Mouse (Mus musculus): Measurements from ENCODE around the gene Ttll1. TPM values are rescaled to one million over a fixed set of nuclear protein-coding genes. Genes with fewer than 3 reads are reported as not detected.

Gene Ttll1
- polyA plus RNA-seq, 1 experiment from 2014 or later, result 6.0 TPM

GRCm38 (mm10) chr15:83473832-83474465 lies 36.7 kb downstream of the Ttll1 start:
- Histone ChIP-seq H3K4me2 (replicated peaks; ENCODE audit: low read depth) (peak overlapping the region; percentile 42), H3K9ac (ENCODE audit: low read depth, low read length) (no peak overlapping the region)

GRCm38 (mm10) chr15:83473251-83473650 lies 37.4 kb downstream of the Ttll1 start:
- Histone ChIP-seq H3K9ac (ENCODE audit: low read depth, low read length) (no peak overlapping the region), H3K4me3 (ENCODE audit: low read depth, low read length) (no peak overlapping the region), H3K4me2 (replicated peaks; ENCODE audit: low read depth) (no peak overlapping the region), H3K27me3 (replicated peaks; ENCODE audit: control insufficient read depth, insufficient read depth, low read length) (no peaks in the 10 kb centered on the region), H3K27ac (ENCODE audit: low read depth, low read length) (no peak overlapping the region), H3K36me3 (ENCODE audit: control insufficient read depth, insufficient read depth) (no peaks in the 10 kb centered on the region), H3K9me3 (ENCODE audit: control insufficient read depth) (no peaks in the 10 kb centered on the region), H3K4me1 (replicated peaks; ENCODE audit: control insufficient read depth, insufficient read depth, low read length) (no peaks in the 10 kb centered on the region)
- ATAC-seq, result no peak
- TF ChIP-seq CTCF (IDR thresholded peaks at IDR 0.05; ENCODE audit: low read depth), result no peak
- WGBS, result 93% methylated on average over 1 of the region's 1 CpGs

More at GRCm38 (mm10) chr15:83473832-83474465, 36.7 kb downstream of the Ttll1 start:
- Histone ChIP-seq H3K36me3 (ENCODE audit: control insufficient read depth, insufficient read depth) (no peaks in the 10 kb centered on the region), H3K27ac (ENCODE audit: low read depth, low read length) (peak overlapping the region; percentile 57), H3K9me3 (ENCODE audit: control insufficient read depth) (no peaks in the 10 kb centered on the region), H3K27me3 (replicated peaks; ENCODE audit: control insufficient read depth, insufficient read depth, low read length) (no peaks in the 10 kb centered on the region), H3K4me3 (ENCODE audit: low read depth, low read length) (no peak overlapping the region), H3K4me1 (replicated peaks; ENCODE audit: control insufficient read depth, insufficient read depth, low read length) (no peaks in the 10 kb centered on the region)
- TF ChIP-seq CTCF (IDR thresholded peaks at IDR 0.05; ENCODE audit: low read depth), result no peak
- 41% methylated on average over 10 of the region's 10 CpGs for WGBS
- ATAC-seq, result peak; percentile 96

DNA sequence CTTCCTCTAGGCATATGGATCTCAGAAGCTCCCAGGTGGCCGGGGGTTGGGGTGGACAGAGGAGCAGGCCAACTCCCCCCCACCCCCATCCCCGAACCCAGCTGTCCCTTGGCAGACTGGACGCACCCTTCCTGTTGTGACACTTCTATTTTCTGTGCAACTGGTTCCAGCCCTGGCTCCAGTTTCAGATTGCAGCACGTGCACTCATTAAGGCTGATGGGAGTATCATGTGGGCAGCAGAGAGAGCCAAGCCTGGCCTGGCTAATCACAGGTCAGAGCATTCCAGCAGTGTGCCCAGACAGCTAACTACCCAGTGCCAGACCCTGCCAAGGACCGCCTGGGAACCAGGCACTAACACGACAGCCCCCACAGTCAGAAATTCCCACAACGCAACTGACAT lies 39.2 kb downstream of the Ttll1 start:
- H3K36me3 ChIP-seq (ENCODE audit: control insufficient read depth, insufficient read depth), result no peaks in the 10 kb centered on the region
- TF ChIP-seq CTCF (IDR thresholded peaks at IDR 0.05; ENCODE audit: low read depth), result no peak
- H3K27ac ChIP-seq (ENCODE audit: low read depth, low read length), result no peak overlapping the region
- ATAC-seq, result no peak
- no peak overlapping the region for H3K4me2 ChIP-seq (replicated peaks; ENCODE audit: low read depth)
- no peak overlapping the region for H3K4me3 ChIP-seq (ENCODE audit: low read depth, low read length)
- no peak overlapping the region for H3K9ac ChIP-seq (ENCODE audit: low read depth, low read length)
- 74% methylated on average over 7 of the region's 7 CpGs for WGBS
- no peaks in the 10 kb centered on the region for H3K27me3 ChIP-seq (replicated peaks; ENCODE audit: control insufficient read depth, insufficient read depth, low read length)
- no peaks in the 10 kb centered on the region for H3K9me3 ChIP-seq (ENCODE audit: control insufficient read depth)
- H3K4me1 ChIP-seq (replicated peaks; ENCODE audit: control insufficient read depth, insufficient read depth, low read length), result no peaks in the 10 kb centered on the region

DNA sequence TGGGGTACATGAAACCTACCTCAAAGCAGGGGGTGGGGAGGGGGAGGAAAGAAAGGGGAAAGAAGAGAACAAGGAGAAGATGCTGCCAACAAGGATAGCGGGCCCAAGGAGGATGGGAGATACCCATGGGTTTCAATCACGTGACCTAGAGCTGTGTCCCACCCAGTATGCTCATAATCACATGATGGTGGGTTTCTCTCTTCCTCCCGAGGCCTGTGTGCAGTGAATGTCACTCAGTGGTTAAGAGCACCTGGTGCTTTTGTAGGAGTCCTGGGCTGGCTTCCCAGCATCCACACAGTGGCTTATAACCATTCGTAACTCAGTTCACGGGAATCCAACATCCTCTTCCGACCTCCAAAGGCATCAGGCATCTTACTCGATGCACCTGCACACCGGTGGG lies 40.2 kb downstream of the Ttll1 start:
- 89% methylated on average over 8 of the region's 8 CpGs for WGBS
- no peak overlapping the region for H3K4me2 ChIP-seq (replicated peaks; ENCODE audit: low read depth)
- H3K9ac ChIP-seq (ENCODE audit: low read depth, low read length), result no peak overlapping the region
- no peak for ATAC-seq
- no peak for TF ChIP-seq CTCF (IDR thresholded peaks at IDR 0.05; ENCODE audit: low read depth)
- H3K9me3 ChIP-seq (ENCODE audit: control insufficient read depth), result no peaks in the 10 kb centered on the region
- H3K4me3 ChIP-seq (ENCODE audit: low read depth, low read length), result no peak overlapping the region
- H3K27ac ChIP-seq (ENCODE audit: low read depth, low read length), result no peak overlapping the region
- H3K27me3 ChIP-seq (replicated peaks; ENCODE audit: control insufficient read depth, insufficient read depth, low read length), result no peaks in the 10 kb centered on the region
- H3K36me3 ChIP-seq (ENCODE audit: control insufficient read depth, insufficient read depth), result no peaks in the 10 kb centered on the region
- H3K4me1 ChIP-seq (replicated peaks; ENCODE audit: control insufficient read depth, insufficient read depth, low read length), result no peaks in the 10 kb centered on the region

- no peak overlapping the region for H3K27ac ChIP-seq (ENCODE audit: low read depth, low read length)
- H3K4me3 ChIP-seq (ENCODE audit: low read depth, low read length), result no peak overlapping the region
- no peak for ATAC-seq
- no peak overlapping the region for H3K4me2 ChIP-seq (replicated peaks; ENCODE audit: low read depth)
- no peaks in the 10 kb centered on the region for H3K4me1 ChIP-seq (replicated peaks; ENCODE audit: control insufficient read depth, insufficient read depth, low read length)
- no peaks in the 10 kb centered on the region for H3K9me3 ChIP-seq (ENCODE audit: control insufficient read depth)
- H3K36me3 ChIP-seq (ENCODE audit: control insufficient read depth, insufficient read depth), result no peaks in the 10 kb centered on the region
- peak; percentile 27; the same call in 1 of the 2 replicates for TF ChIP-seq CTCF (IDR thresholded peaks at IDR 0.05; ENCODE audit: low read depth)
- no peak overlapping the region for H3K9ac ChIP-seq (ENCODE audit: low read depth, low read length)
- no peaks in the 10 kb centered on the region for H3K27me3 ChIP-seq (replicated peaks; ENCODE audit: control insufficient read depth, insufficient read depth, low read length)
- WGBS, result 52% methylated on average over 6 of the region's 6 CpGs
These were observed 41.3 kb downstream of the Ttll1 start for GRCm38 (mm10) chr15:83469279-83469821.

- Histone ChIP-seq H3K9me3 (ENCODE audit: control insufficient read depth) (no peaks in the 10 kb centered on the region), H3K27ac (ENCODE audit: low read depth, low read length) (no peak overlapping the region), H3K4me3 (ENCODE audit: low read depth, low read length) (no peak overlapping the region), H3K4me2 (replicated peaks; ENCODE audit: low read depth) (no peak overlapping the region), H3K27me3 (replicated peaks; ENCODE audit: control insufficient read depth, insufficient read depth, low read length) (no peaks in the 10 kb centered on the region), H3K9ac (ENCODE audit: low read depth, low read length) (no peak overlapping the region), H3K4me1 (replicated peaks; ENCODE audit: control insufficient read depth, insufficient read depth, low read length) (no peaks in the 10 kb centered on the region), H3K36me3 (ENCODE audit: control insufficient read depth, insufficient read depth) (no peaks in the 10 kb centered on the region)
- 46% methylated on average over 9 of the region's 9 CpGs for WGBS
- TF ChIP-seq CTCF (IDR thresholded peaks at IDR 0.05; ENCODE audit: low read depth), result no peak
- ATAC-seq, result no peak
These were observed 43.3 kb downstream of the Ttll1 start for GRCm38 (mm10) chr15:83467232-83467966.
